Mouse (Mus musculus) G1E (cell line): ENCODE data around the gene Kank4.

Experiments used
- CTCF ChIP-seq: IDR thresholded peaks from 2 replicates; pipeline ENCODE4 v1.5.1; 2012; ENCODE audit warnings: low read depth, low read length, inconsistent platforms, mixed read lengths
- GATA1 ChIP-seq: IDR thresholded peaks from 2 replicates; pipeline ENCODE4 v1.6.1; 2012; ENCODE audit warnings: borderline replicate concordance, low read length, inconsistent platforms, mixed read lengths
- GATA2 ChIP-seq: IDR thresholded peaks from 2 replicates; pipeline ENCODE4 v1.6.1; 2012; ENCODE audit warnings: low read depth, low read length, inconsistent platforms, borderline replicate concordance
- POLR2AphosphoS5 ChIP-seq: IDR thresholded peaks from 2 replicates; pipeline ENCODE4 v1.6.1; 2012; ENCODE audit warnings: low read depth, low read length, inconsistent platforms; ENCODE audit not compliant: insufficient replicate concordance
- TAL1 ChIP-seq: conservative IDR thresholded peaks from 2 replicates; pipeline ENCODE4 v1.6.1; 2012; ENCODE audit warnings: low read depth, low read length, inconsistent platforms, mixed read lengths

DNA sequence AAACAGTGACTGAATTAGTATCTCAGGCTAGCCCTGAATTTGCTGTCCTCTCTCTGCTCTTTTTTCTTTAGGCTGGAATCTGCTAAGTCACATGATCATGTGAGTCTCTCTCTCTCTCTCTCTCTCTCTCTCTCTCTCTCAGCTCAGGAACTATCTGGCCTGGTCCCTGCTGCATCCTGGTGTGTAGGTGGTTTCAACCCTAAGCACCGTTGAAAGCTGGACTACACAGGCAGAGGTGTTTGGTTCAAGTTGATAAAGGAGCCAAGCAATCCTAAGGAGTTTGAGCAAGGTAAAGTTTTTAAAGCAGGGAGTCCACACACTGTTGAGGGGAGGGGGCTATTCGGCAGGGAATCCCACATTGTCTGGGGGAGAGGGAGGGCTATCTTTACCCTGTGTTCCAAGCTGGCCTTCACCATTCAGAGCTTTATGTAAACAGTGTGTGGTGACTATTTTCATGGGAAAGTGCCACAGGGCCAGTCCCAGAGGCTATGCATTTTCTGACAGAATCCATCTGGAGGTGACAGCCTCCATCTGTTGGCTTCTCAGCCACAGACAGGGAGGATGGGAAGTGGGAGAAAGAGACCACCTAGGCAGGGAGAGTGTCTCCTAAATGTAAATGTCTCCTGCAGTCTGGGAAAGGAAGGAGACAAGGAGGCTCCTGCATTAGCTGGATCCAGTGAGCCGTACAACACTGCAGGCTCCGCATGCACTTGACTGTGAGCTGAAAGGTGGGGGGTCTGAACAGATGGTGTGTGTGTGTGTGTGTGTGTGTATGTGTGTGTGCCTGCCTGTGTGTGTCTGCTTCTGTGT is 59.1 kb downstream of the Kank4 start:
- no peak for TF ChIP-seq CTCF
- TF ChIP-seq GATA1 = no peak
- TF ChIP-seq POLR2AphosphoS5 = no peak
- no peak for TF ChIP-seq TAL1
- no peak for TF ChIP-seq GATA2
